Mouse (Mus musculus): ENCODE measurements around the gene Mtln. TPM values are rescaled to one million over a fixed set of nuclear protein-coding genes. Genes with fewer than 3 reads are reported as not detected.

The Mtln gene
- total RNA-seq, 1 experiment from 2014 or later = 107 TPM

- no peak for DNase-seq
These were observed 38.2 kb downstream of the Mtln start for GRCm38 (mm10) chr2:127754113-127754512.

GRCm38 (mm10) chr2:127751849-127752610 is 40.3 kb downstream of the Mtln start:
- DNase-seq = no peak

GRCm38 (mm10) chr2:127749376-127749775 is 42.9 kb downstream of the Mtln start:
- peak; percentile 44 for DNase-seq

- DNase-seq = no peak
These were observed 44.0 kb downstream of the Mtln start for GRCm38 (mm10) chr2:127748316-127748715.

GRCm38 (mm10) chr2:127742637-127743036 is 49.7 kb downstream of the Mtln start:
- no peak for DNase-seq

Other genes starting within 250 kb of the Mtln start
- 4.5 and 4.8 TPM in 2 replicates for gene Zfp661, start 205.4 kb downstream of the Mtln start, total RNA-seq (2021)
- gene Mrps5, start 205.3 kb downstream of the Mtln start, total RNA-seq (2021) = 97.4 and 98.4 TPM in 2 replicates
- gene Mal, start 135.8 kb downstream of the Mtln start, total RNA-seq (2021) = 5.4 and 5.7 TPM in 2 replicates
- 0.61 and 0.76 TPM in 2 replicates for gene Mall, start 62.6 kb downstream of the Mtln start, total RNA-seq (2021)
- gene Nphp1, start 3.6 kb downstream of the Mtln start, total RNA-seq (2021) = 17.8 and 27.6 TPM in 2 replicates
- 3.4 and 5.1 TPM in 2 replicates for gene Bub1, start 39.4 kb upstream of the Mtln start, total RNA-seq (2021)
- 1.7 and 2.1 TPM in 2 replicates for gene Acoxl, start 46.4 kb upstream of the Mtln start, total RNA-seq (2021)

All from adrenal gland, postnatal 25 days (tissue).